Mouse (Mus musculus) brain, embryonic 14.5 days (tissue): ENCODE measurements around the gene Tbc1d22b. TPM values are rescaled to one million over a fixed set of nuclear protein-coding genes. Genes with fewer than 3 reads are reported as not detected.
"Not testable (repeated sequence)": the region's sequence is repeated elsewhere in the genome, so short reads cannot be mapped to it uniquely, and the experiment has no call there.

Experiments used
- DNase-seq: peaks from one replicate; pipeline ENCODE4 v3.0.0-alpha.2; 2011; ENCODE audit warnings: low read depth
- CTCF ChIP-seq: fragments of 200-500 bp; IDR thresholded peaks from 2 replicates; pipeline ENCODE4 v1.5.1; 2012; ENCODE audit warnings: inconsistent platforms, mild to moderate bottlenecking, moderate library complexity, borderline replicate concordance; ENCODE audit not compliant: insufficient read depth, insufficient read length; ENCODE audit errors: extremely low read depth
- POLR2A ChIP-seq: fragments of 200-500 bp; IDR thresholded peaks from 2 replicates; pipeline ENCODE4 v1.6.1; 2012; ENCODE audit warnings: mild to moderate bottlenecking, inconsistent platforms, borderline replicate concordance; ENCODE audit not compliant: poor library complexity, insufficient read depth, insufficient read length, severe bottlenecking; ENCODE audit errors: extremely low read depth
- polyA plus RNA-seq: library from polyadenylated mRNA; depleted of rRNA; stranded (reverse); fragments of >200 nt; gene quantifications from 2 replicates; pipeline ENCODE4 v1.2.3, GENCODE M21; 2012

Tbc1d22b gene
- polyA plus RNA-seq, 1 experiment, result 40.6 TPM

- TF ChIP-seq POLR2A (no peak), CTCF (no peak)
- no peak for DNase-seq
These were observed 35.9 kb downstream of the Tbc1d22b start for GRCm38 (mm10) chr17:29585446-29585845.

- DNase-seq, result no peak
- TF ChIP-seq POLR2A (no peak), CTCF (no peak)
These were observed 37.3 kb downstream of the Tbc1d22b start for GRCm38 (mm10) chr17:29586921-29587320.

GRCm38 (mm10) chr17:29589221-29589898 is 39.8 kb downstream of the Tbc1d22b start:
- TF ChIP-seq CTCF (no peak), POLR2A (no peak)
- peak; percentile 90 for DNase-seq

GRCm38 (mm10) chr17:29595891-29596770 is 46.5 kb downstream of the Tbc1d22b start:
- no peak for DNase-seq

GRCm38 (mm10) chr17:29596771-29597132 is 47.2 kb downstream of the Tbc1d22b start:
- TF ChIP-seq POLR2A (no peak), CTCF (no peak)
- DNase-seq, result no peak

More at GRCm38 (mm10) chr17:29595891-29596770, 46.5 kb downstream of the Tbc1d22b start:
- TF ChIP-seq CTCF (no peak), POLR2A (no peak)

GRCm38 (mm10) chr17:29599051-29599450 is 49.5 kb downstream of the Tbc1d22b start:
- no peak for TF ChIP-seq POLR2A
- TF ChIP-seq CTCF, result no peak
- DNase-seq, result no peak

GRCm38 (mm10) chr17:29599537-29599936 is 50.0 kb downstream of the Tbc1d22b start:
- TF ChIP-seq POLR2A (no peak), CTCF (no peak)
- DNase-seq, result no peak

GRCm38 (mm10) chr17:29601391-29601790 is 51.8 kb downstream of the Tbc1d22b start:
- no peak for TF ChIP-seq POLR2A
- DNase-seq, result no peak

- TF ChIP-seq POLR2A (no peak), CTCF (peak; percentile 97)
- DNase-seq, result peak; percentile 81
These were observed 53.7 kb downstream of the Tbc1d22b start for GRCm38 (mm10) chr17:29603283-29603682.

- not testable (repeated sequence) for DNase-seq
These were observed 63.9 kb downstream of the Tbc1d22b start for GRCm38 (mm10) chr17:29613453-29613852.

GRCm38 (mm10) chr17:29614115-29615023 is 64.8 kb downstream of the Tbc1d22b start, which contains the start of the genes Rnf8 and Gm28043:
Gene Rnf8 (plus strand): TSS chr17:29614790.
Gene Gm28043 (plus strand): TSS chr17:29614876.
- TF ChIP-seq POLR2A, result peak; percentile 71; the same call in 1 of the 2 replicates
- peak; percentile 69; the same call in 1 of the 2 replicates for TF ChIP-seq CTCF
- DNase-seq, result peak; percentile 98
